Mouse (Mus musculus): ENCODE data around the gene Arhgap21. TPM values are rescaled to one million over a fixed set of nuclear protein-coding genes. Genes with fewer than 3 reads are reported as not detected.
A peak's percentile ranks its signal among the peaks of the same experiment; 100 is the strongest.

Arhgap21 gene
- total RNA-seq, 2 experiments from 2014 or later: 295 to 351 TPM

- no peak for DNase-seq (ENCODE audit: extremely low spot score in 1 of 2, low spot score in 1 of 2)
Observed at GRCm38 (mm10) chr2:20901916-20902315, 66.8 kb downstream of the Arhgap21 start.

- no peak for DNase-seq (ENCODE audit: extremely low spot score in 1 of 2, low spot score in 1 of 2)
Observed at GRCm38 (mm10) chr2:20899301-20899700, 69.4 kb downstream of the Arhgap21 start.

GRCm38 (mm10) chr2:20898684-20899083 lies 70.0 kb downstream of the Arhgap21 start:
- peak; percentile 49 to 68 for DNase-seq (ENCODE audit: extremely low spot score in 1 of 2, low spot score in 1 of 2)

- no peak for DNase-seq (ENCODE audit: extremely low spot score in 1 of 2, low spot score in 1 of 2)
Observed at GRCm38 (mm10) chr2:20896446-20896845, 72.2 kb downstream of the Arhgap21 start.

- DNase-seq (ENCODE audit: extremely low spot score in 1 of 2, low spot score in 1 of 2): no peak
Observed at GRCm38 (mm10) chr2:20894100-20894690, 74.5 kb downstream of the Arhgap21 start.

GRCm38 (mm10) chr2:20888751-20889150 lies 79.9 kb downstream of the Arhgap21 start:
- DNase-seq (ENCODE audit: extremely low spot score in 1 of 2, low spot score in 1 of 2): no peak

GRCm38 (mm10) chr2:20883288-20883687 lies 85.4 kb downstream of the Arhgap21 start:
- DNase-seq (ENCODE audit: extremely low spot score in 1 of 2, low spot score in 1 of 2): no peak

- DNase-seq (ENCODE audit: extremely low spot score in 1 of 2, low spot score in 1 of 2): no peak
Observed at GRCm38 (mm10) chr2:20879877-20880605, 88.6 kb downstream of the Arhgap21 start.

- no peak for DNase-seq (ENCODE audit: extremely low spot score in 1 of 2, low spot score in 1 of 2)
Observed at GRCm38 (mm10) chr2:20874621-20875020, 94.1 kb downstream of the Arhgap21 start.

- no peak for DNase-seq (ENCODE audit: extremely low spot score in 1 of 2, low spot score in 1 of 2)
Observed at GRCm38 (mm10) chr2:20869212-20869965, 99.3 kb downstream of the Arhgap21 start.

GRCm38 (mm10) chr2:20868052-20868451 lies 100.6 kb downstream of the Arhgap21 start:
- no peak for DNase-seq (ENCODE audit: extremely low spot score in 1 of 2, low spot score in 1 of 2)

- DNase-seq (ENCODE audit: extremely low spot score in 1 of 2, low spot score in 1 of 2): no peak
Observed at GRCm38 (mm10) chr2:20865795-20866194, 102.9 kb downstream of the Arhgap21 start.

GRCm38 (mm10) chr2:20864569-20864968 lies 104.1 kb downstream of the Arhgap21 start:
- no peak for DNase-seq (ENCODE audit: extremely low spot score in 1 of 2, low spot score in 1 of 2)

GRCm38 (mm10) chr2:20860756-20861155 lies 107.9 kb downstream of the Arhgap21 start:
- no peak for DNase-seq (ENCODE audit: extremely low spot score in 1 of 2, low spot score in 1 of 2)

GRCm38 (mm10) chr2:20849346-20849745 lies 119.3 kb downstream of the Arhgap21 start:
- DNase-seq (ENCODE audit: extremely low spot score in 1 of 2, low spot score in 1 of 2): no peak

- DNase-seq (ENCODE audit: extremely low spot score in 1 of 2, low spot score in 1 of 2): no peak
Observed at GRCm38 (mm10) chr2:20831608-20832406, 136.9 kb downstream of the Arhgap21 start.

- no peak for DNase-seq (ENCODE audit: extremely low spot score in 1 of 2, low spot score in 1 of 2)
Observed at GRCm38 (mm10) chr2:20830882-20831281, 137.8 kb downstream of the Arhgap21 start.

- no peak for DNase-seq (ENCODE audit: extremely low spot score in 1 of 2, low spot score in 1 of 2)
Observed at GRCm38 (mm10) chr2:20826258-20826657, 142.4 kb downstream of the Arhgap21 start.

GRCm38 (mm10) chr2:20818226-20818625 lies 150.5 kb downstream of the Arhgap21 start:
- no peak for DNase-seq (ENCODE audit: extremely low spot score in 1 of 2, low spot score in 1 of 2)

- no peak for DNase-seq (ENCODE audit: extremely low spot score in 1 of 2, low spot score in 1 of 2)
Observed at GRCm38 (mm10) chr2:20813986-20814385, 154.7 kb downstream of the Arhgap21 start.

- no peak for DNase-seq (ENCODE audit: extremely low spot score in 1 of 2, low spot score in 1 of 2)
Observed at GRCm38 (mm10) chr2:20811506-20811905, 157.2 kb downstream of the Arhgap21 start.

All from layer of hippocampus, postnatal 25 days (tissue).